Mouse (Mus musculus): ENCODE measurements around the gene Adamts4.

The Adamts4 gene

GRCm38 (mm10) chr1:171249913-171250600 lies at the start of gene Adamts4:
Gene Adamts4, plus strand, starts transcription at chr1:171250421.
- peak; percentile 63 for DNase-seq (ENCODE audit: low spot score)

- no peak for DNase-seq (ENCODE audit: low spot score)
These were observed 49.5 kb upstream of the Adamts4 start for GRCm38 (mm10) chr1:171200769-171201168.

DNA sequence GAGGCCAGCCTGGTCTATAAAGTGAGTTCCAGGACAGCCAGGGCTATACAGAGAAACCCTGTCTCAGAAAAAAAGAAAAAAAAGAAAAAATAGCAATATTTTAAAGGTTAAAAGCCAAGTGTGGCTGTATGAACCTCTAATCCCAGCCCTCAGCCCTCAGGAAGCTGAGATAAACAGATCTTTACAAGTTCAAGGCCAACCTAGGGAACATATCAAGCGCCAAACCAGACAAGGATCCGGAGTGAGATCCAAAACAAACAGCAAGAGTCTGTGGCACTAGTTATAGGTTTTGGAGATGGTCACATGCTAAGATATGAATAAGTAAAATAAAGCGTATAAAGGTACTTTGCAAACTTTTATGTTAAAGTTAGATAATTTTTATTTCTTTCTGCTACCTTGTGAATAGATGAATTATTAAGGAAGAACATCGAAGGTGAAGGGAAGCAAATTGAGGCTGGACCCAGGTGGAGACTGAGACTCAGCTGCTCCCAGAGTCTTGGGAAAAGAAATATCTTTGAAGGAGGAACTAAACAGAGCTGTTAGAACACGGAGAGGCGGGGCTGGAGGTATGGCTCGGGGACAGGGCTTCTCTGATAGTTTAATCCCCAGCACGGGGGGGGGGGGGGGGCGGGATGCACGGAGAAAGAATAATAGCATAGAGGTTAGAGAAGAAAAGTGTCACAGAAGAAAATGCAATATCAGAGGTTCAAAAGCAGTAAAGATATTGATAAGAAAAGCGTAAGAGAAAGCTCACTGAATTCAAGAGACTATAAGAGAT lies 46.6 kb upstream of the Adamts4 start:
- no peak for DNase-seq (ENCODE audit: low spot score)

GRCm38 (mm10) chr1:171204249-171204644 lies 46.0 kb upstream of the Adamts4 start:
- DNase-seq (ENCODE audit: low spot score), result no peak

- no peak for DNase-seq (ENCODE audit: low spot score)
These were observed 44.3 kb upstream of the Adamts4 start for GRCm38 (mm10) chr1:171205704-171206493.

DNA sequence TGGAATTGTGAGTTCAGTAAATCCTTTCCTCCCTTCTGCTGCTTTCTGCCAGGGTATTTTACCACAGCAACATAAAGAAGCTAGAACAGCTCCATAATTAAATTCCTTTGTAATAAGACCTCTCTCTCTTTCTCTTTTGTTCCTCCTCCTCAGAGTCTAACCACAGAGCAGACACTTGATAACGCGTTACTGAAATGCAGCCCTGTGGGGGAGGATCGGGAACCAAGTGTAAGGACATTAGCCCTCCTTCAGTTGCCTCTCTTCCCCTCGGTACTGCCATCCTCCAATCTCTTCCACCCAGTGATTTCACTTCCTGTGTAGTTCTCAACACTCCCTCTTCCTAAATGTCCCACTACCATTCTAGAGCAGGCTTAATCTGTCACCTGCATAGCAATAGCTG lies 40.8 kb upstream of the Adamts4 start:
- DNase-seq (ENCODE audit: low spot score), result no peak

GRCm38 (mm10) chr1:171212854-171213253 lies 37.4 kb upstream of the Adamts4 start:
- no peak for DNase-seq (ENCODE audit: low spot score)

GRCm38 (mm10) chr1:171213801-171214496 lies 36.3 kb upstream of the Adamts4 start, which contains the start of gene Nr1i3:
Gene Nr1i3, plus strand, starts transcription at chr1:171213970.
- DNase-seq (ENCODE audit: low spot score), result no peak

GRCm38 (mm10) chr1:171216241-171216955 lies 33.8 kb upstream of the Adamts4 start:
- DNase-seq (ENCODE audit: low spot score), result no peak

GRCm38 (mm10) chr1:171220871-171221270 lies 29.4 kb upstream of the Adamts4 start:
- peak; percentile 95 for DNase-seq (ENCODE audit: low spot score)

GRCm38 (mm10) chr1:171221281-171222193 lies 28.7 kb upstream of the Adamts4 start:
- DNase-seq (ENCODE audit: low spot score), result peak; percentile 59

DNA sequence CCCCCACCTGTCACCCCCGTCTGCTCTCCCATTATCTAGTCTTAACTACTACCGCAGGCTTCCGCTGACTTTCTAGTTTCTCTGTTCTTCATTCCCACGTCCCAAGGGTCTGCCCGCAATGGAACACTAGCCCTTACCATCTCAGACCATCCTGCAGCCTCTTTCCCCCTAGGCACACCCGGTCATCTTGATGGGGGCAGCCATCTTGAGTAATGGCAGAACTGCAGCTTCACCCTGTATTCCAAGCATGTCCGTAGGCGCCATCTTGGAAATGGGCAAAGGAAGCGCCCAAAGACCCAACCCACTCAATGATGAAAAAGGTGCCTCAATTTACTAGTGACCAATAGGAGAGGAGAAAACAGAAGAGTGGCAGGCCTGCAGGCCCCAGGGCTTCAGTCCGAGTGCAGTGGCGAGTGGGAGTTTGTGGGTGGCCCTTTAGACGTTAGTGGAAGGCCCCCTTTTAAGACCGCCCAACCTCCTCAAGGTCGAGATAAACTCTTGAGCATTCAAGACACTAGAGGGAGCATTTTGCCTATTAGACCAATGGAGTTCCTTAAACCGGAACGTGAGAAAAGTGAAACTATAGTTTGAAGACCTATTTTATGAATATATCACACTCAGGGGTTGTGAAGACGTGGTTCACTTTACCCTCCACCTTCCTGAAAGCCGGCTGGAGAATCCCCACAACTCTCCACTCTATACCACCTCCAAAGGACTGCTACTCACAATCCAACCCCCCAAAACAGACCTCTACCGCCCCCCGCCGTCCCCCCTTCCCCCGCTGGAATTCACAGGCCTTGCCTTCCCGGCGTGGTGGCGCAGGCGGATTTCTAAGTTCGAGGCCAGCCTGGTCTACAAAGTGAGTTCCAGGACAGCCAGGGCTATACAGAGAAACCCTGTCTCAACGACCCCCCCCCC lies 27.7 kb upstream of the Adamts4 start, which contains the start of gene Tomm40l:
Gene Tomm40l, minus strand, starts transcription at position 277 of the 918 bp plus-strand sequence.
- peak; percentile 83 for DNase-seq (ENCODE audit: low spot score)

- DNase-seq (ENCODE audit: low spot score), result no peak
These were observed 27.1 kb upstream of the Adamts4 start for GRCm38 (mm10) chr1:171223168-171223567.

DNA sequence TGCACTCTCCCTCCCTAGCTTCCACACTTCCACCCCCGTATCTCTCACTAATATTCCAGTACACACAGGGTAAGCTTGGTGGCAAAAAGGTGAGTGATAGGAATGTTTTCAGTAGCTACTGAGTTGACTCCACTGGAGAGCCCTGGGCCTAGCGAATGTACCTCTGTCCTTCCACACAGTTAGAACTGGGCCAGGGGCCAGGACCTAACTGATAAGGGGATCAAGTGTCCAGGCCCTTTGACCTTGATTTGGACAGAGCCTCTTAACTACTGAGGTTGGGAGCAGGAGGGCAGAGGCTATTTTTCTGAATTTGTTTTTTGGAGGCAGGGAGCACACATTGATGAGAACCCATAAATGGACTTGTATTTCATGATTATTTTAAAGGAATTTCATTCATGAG lies 26.4 kb upstream of the Adamts4 start:
- peak; percentile 76 for DNase-seq (ENCODE audit: low spot score)

- DNase-seq (ENCODE audit: low spot score), result no peak
These were observed 25.4 kb upstream of the Adamts4 start, which contains the start of gene Apoa2 for GRCm38 (mm10) chr1:171224857-171225256. Gene Apoa2, plus strand, starts transcription at chr1:171225054.

DNA sequence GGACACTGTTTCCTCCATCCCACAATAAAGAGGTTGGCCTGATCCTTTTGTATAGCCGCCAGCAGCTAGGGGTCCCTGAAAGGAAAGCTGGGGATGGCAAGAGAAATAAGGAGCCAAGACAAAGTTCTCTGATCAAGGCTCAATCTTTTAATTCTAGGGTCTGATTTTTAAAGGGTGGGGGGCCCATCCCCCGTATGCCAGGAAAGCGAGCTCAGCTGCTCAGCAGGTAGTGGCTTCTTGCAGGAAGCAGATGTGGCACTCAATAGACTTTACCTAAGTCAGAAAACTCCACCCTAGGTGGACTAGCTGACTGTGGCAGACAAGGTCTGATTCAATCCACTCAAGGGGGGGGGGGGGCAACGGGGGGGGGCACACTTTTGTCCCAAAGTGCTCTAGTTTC lies 23.4 kb upstream of the Adamts4 start:
- no peak for DNase-seq (ENCODE audit: low spot score)

- no peak for DNase-seq (ENCODE audit: low spot score)
These were observed 22.3 kb upstream of the Adamts4 start for GRCm38 (mm10) chr1:171227879-171228278.

- DNase-seq (ENCODE audit: low spot score), result no peak
These were observed 20.5 kb upstream of the Adamts4 start for GRCm38 (mm10) chr1:171229750-171230149.

GRCm38 (mm10) chr1:171230215-171230614 lies 20.0 kb upstream of the Adamts4 start:
- no peak for DNase-seq (ENCODE audit: low spot score)
